Mouse (Mus musculus): ENCODE results near the gene Rtraf. TPM values are rescaled to one million over a fixed set of nuclear protein-coding genes. Genes with fewer than 3 reads are reported as not detected.

Rtraf gene
- total and polyA plus RNA-seq, 3 experiments, result 115 to 216 (median 163) TPM

DNA sequence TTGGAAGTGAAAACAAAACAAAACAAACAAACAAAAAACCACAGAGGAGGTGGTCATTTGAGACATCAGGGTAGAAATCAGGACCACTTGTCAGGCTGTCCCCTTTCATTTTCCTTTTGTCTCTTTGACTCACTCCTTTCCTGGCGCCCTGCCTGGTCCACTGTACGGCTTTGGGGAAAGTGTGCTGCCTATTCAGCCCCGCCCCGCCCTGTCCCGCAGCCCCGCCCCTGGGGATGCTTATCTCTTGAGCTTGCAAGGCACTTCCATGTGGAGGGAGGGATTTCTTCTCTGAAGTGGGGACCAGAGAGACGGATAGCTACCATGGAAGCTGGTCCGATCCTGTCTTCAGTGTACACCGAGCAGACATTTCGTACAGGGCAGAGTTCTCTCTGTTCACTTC lies 20.0 kb downstream of the Rtraf start:
- no peaks in the 10 kb centered on the region for H3K36me3 ChIP-seq (replicated peaks in 1 of 2; ENCODE audit: control insufficient read depth in 1 of 2, insufficient read depth in 1 of 2, low read length in 1 of 2)
- no peak overlapping the region for H3K27ac ChIP-seq (ENCODE audit: insufficient read depth, low read depth)
- no peaks in the 10 kb centered on the region for H3K27me3 ChIP-seq (replicated peaks)
- H3K79me2 ChIP-seq (replicated peaks; ENCODE audit: control insufficient read depth, extremely low read depth, insufficient read depth, poor library complexity, severe bottlenecking), result no peaks in the 10 kb centered on the region
- H3K4me2 ChIP-seq (ENCODE audit: insufficient read depth, low read depth, poor library complexity, severe bottlenecking), result no peak overlapping the region
- no peak overlapping the region for H3K9ac ChIP-seq (ENCODE audit: insufficient read depth, low read depth)
- dilution Hi-C loops (cut with MboI; ENCODE audit: extremely low pct_ligation_motif_present, extremely low pct_unique_long_range_greater_than_20kb, low sequenced_read_pairs) (no loop called here), in situ Hi-C loops (cut with MboI; ENCODE audit: low pct_ligation_motif_present, low pct_unique_long_range_greater_than_20kb, low sequenced_read_pairs) (no loop called here)
- DNase-seq (ENCODE audit: extremely low read depth), result no peak
- H3K9me3 ChIP-seq (replicated peaks; ENCODE audit: low read length), result no peaks in the 10 kb centered on the region
- TF ChIP-seq MAZ (IDR thresholded peaks at IDR 0.05; ENCODE audit: low read depth, low read length), result no peak
- TF ChIP-seq MXI1 (IDR thresholded peaks at IDR 0.05; ENCODE audit: low read depth, low read length), result no peak
- TF ChIP-seq ZMIZ1 (IDR thresholded peaks at IDR 0.05; ENCODE audit: low read depth, low read length), result no peak
- no peak for TF ChIP-seq NELFE (IDR thresholded peaks at IDR 0.05; ENCODE audit: low read depth, low read length)
- no peak for TF ChIP-seq USF1 (IDR thresholded peaks at IDR 0.05; ENCODE audit: low read depth, low read length)
- TF ChIP-seq JUND (conservative IDR thresholded peaks at IDR 0.05; ENCODE audit: low read depth, low read length), result no peak
- no peak for TF ChIP-seq PAX5 (IDR thresholded peaks at IDR 0.05; ENCODE audit: low read length)
- no peak for TF ChIP-seq BHLHE40 (IDR thresholded peaks at IDR 0.05; ENCODE audit: low read depth, low read length)
- no peak for TF ChIP-seq MEF2A (IDR thresholded peaks at IDR 0.05; ENCODE audit: borderline replicate concordance, low read depth, low read length)
- no peak for TF ChIP-seq HCFC1 (IDR thresholded peaks at IDR 0.05; ENCODE audit: low read depth, low read length)
- no peak for TF ChIP-seq MAFK (IDR thresholded peaks at IDR 0.05; ENCODE audit: insufficient replicate concordance, low read length)
- no peak for TF ChIP-seq JUN (IDR thresholded peaks at IDR 0.05; ENCODE audit: insufficient read depth, low read depth, low read length)
- no peak for TF ChIP-seq POLR2AphosphoS2 (IDR thresholded peaks at IDR 0.05; ENCODE audit: low read depth, low read length)
- no peak for TF ChIP-seq GABPA (IDR thresholded peaks at IDR 0.05; ENCODE audit: insufficient replicate concordance, low read depth, low read length)
- no peak for TF ChIP-seq MAX (IDR thresholded peaks at IDR 0.05; ENCODE audit: low read length)
- TF ChIP-seq ZNF384 (IDR thresholded peaks at IDR 0.05; ENCODE audit: low read depth, low read length), result no peak
- TF ChIP-seq NRF1 (IDR thresholded peaks at IDR 0.05; ENCODE audit: low read depth, low read length), result no peak
- peaks cover 0 to 4% of the 10 kb centered on the region in 2 experiments; a peak in 1 of 4 replicates for H3K4me1 ChIP-seq (ENCODE audit: control insufficient read depth in 1 of 2, insufficient read depth in 2 of 2)
- H3K4me3 ChIP-seq (replicated peaks in 1 of 3; ENCODE audit: low read depth in 2 of 3, low read length in 2 of 3, poor library complexity in 1 of 3), result no peak overlapping the region

DNA sequence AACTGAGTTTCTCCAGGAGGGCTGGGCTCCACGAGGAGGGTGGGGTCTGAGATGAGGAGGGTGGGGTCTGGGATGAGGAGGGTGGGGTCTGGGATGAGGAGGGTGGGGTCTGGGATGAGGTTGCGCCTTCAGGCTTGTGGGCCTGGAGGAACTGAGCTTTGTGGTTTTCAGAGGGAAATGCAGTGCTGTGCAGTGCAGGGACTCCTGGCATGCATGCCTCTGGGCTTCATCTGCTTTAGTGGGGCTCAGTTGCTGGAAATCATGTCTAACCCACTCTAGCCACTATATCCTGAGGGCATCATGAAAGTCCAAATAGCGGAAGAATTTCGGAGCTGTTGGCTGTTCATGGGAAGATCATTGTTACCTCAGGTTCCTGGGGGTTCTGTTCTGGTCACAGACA lies 20.4 kb downstream of the Rtraf start:
- TF ChIP-seq KAT2A (IDR thresholded peaks at IDR 0.05; ENCODE audit: insufficient replicate concordance, low read length) (no peak), HCFC1 (IDR thresholded peaks at IDR 0.05; ENCODE audit: low read depth, low read length) (no peak), JUN (IDR thresholded peaks at IDR 0.05; ENCODE audit: insufficient read depth, low read depth, low read length) (no peak), JUND (conservative IDR thresholded peaks at IDR 0.05; ENCODE audit: low read depth, low read length) (no peak), RAD21 (IDR thresholded peaks at IDR 0.05; ENCODE audit: low read depth, low read length) (no peak), SMC3 (IDR thresholded peaks at IDR 0.05; ENCODE audit: low read depth, low read length) (no peak), BHLHE40 (IDR thresholded peaks at IDR 0.05; ENCODE audit: low read depth, low read length) (no peak), ZKSCAN1 (IDR thresholded peaks at IDR 0.05; ENCODE audit: borderline replicate concordance, low read depth, low read length) (no peak)
- Histone ChIP-seq H3K9ac (ENCODE audit: insufficient read depth, low read depth) (no peak overlapping the region), H3K36me3 (replicated peaks in 1 of 2; ENCODE audit: control insufficient read depth in 1 of 2, insufficient read depth in 1 of 2, low read length in 1 of 2) (no peaks in the 10 kb centered on the region), H3K4me1 (ENCODE audit: control insufficient read depth in 1 of 2, insufficient read depth in 2 of 2) (peaks cover 0 to 4% of the 10 kb centered on the region in 2 experiments; a peak in 1 of 4 replicates), H3K79me2 (replicated peaks; ENCODE audit: control insufficient read depth, extremely low read depth, insufficient read depth, poor library complexity, severe bottlenecking) (no peaks in the 10 kb centered on the region), H3K4me3 (replicated peaks in 1 of 3; ENCODE audit: low read depth in 2 of 3, low read length in 2 of 3, poor library complexity in 1 of 3) (no peak overlapping the region), H3K27me3 (replicated peaks) (no peaks in the 10 kb centered on the region), H3K4me2 (ENCODE audit: insufficient read depth, low read depth, poor library complexity, severe bottlenecking) (no peak overlapping the region), H3K27ac (ENCODE audit: insufficient read depth, low read depth) (no peak overlapping the region), H3K9me3 (replicated peaks; ENCODE audit: low read length) (no peaks in the 10 kb centered on the region)
- no peak for DNase-seq (ENCODE audit: extremely low read depth)
- dilution Hi-C loops (cut with MboI; ENCODE audit: extremely low pct_ligation_motif_present, extremely low pct_unique_long_range_greater_than_20kb, low sequenced_read_pairs) (no loop called here), in situ Hi-C loops (cut with MboI; ENCODE audit: low pct_ligation_motif_present, low pct_unique_long_range_greater_than_20kb, low sequenced_read_pairs) (no loop called here)

Data from CH12.LX (cell line).